Mouse (Mus musculus): ENCODE results near the gene Dennd6b. TPM values are rescaled to one million over a fixed set of nuclear protein-coding genes. Genes with fewer than 3 reads are reported as not detected.

The Dennd6b gene
- polyA plus RNA-seq, 1 experiment = 5.3 TPM

- no peak for TF ChIP-seq GATA1 (IDR thresholded peaks at IDR 0.05; ENCODE audit: low read length)
Observed at GRCm38 (mm10) chr15:89175411-89176155, 20.7 kb downstream of the Dennd6b start.

GRCm38 (mm10) chr15:89174889-89175339 is 21.4 kb downstream of the Dennd6b start:
- no peak for TF ChIP-seq GATA1 (IDR thresholded peaks at IDR 0.05; ENCODE audit: low read length)

GRCm38 (mm10) chr15:89173906-89174214 is 22.4 kb downstream of the Dennd6b start:
- TF ChIP-seq GATA1 (IDR thresholded peaks at IDR 0.05; ENCODE audit: low read length) = no peak

GRCm38 (mm10) chr15:89173024-89173905 is 23.0 kb downstream of the Dennd6b start:
- no peak for TF ChIP-seq GATA1 (IDR thresholded peaks at IDR 0.05; ENCODE audit: low read length)

- no peak for TF ChIP-seq GATA1 (IDR thresholded peaks at IDR 0.05; ENCODE audit: low read length)
Observed at GRCm38 (mm10) chr15:89172276-89172935, 23.9 kb downstream of the Dennd6b start.

GRCm38 (mm10) chr15:89171526-89172051 is 24.7 kb downstream of the Dennd6b start:
- TF ChIP-seq GATA1 (IDR thresholded peaks at IDR 0.05; ENCODE audit: low read length) = no peak

GRCm38 (mm10) chr15:89170102-89170501 is 26.2 kb downstream of the Dennd6b start:
- TF ChIP-seq GATA1 (IDR thresholded peaks at IDR 0.05; ENCODE audit: low read length) = no peak

- TF ChIP-seq GATA1 (IDR thresholded peaks at IDR 0.05; ENCODE audit: low read length) = no peak
Observed at GRCm38 (mm10) chr15:89169431-89169830, 26.9 kb downstream of the Dennd6b start.

GRCm38 (mm10) chr15:89168922-89169321 is 27.4 kb downstream of the Dennd6b start:
- TF ChIP-seq GATA1 (IDR thresholded peaks at IDR 0.05; ENCODE audit: low read length) = no peak

GRCm38 (mm10) chr15:89165478-89165877 is 30.8 kb downstream of the Dennd6b start:
- no peak for TF ChIP-seq GATA1 (IDR thresholded peaks at IDR 0.05; ENCODE audit: low read length)

- no peak for TF ChIP-seq GATA1 (IDR thresholded peaks at IDR 0.05; ENCODE audit: low read length)
Observed at GRCm38 (mm10) chr15:89161397-89161796, 34.9 kb downstream of the Dennd6b start.

- TF ChIP-seq GATA1 (IDR thresholded peaks at IDR 0.05; ENCODE audit: low read length) = no peak
Observed at GRCm38 (mm10) chr15:89158516-89158915, 37.8 kb downstream of the Dennd6b start.

GRCm38 (mm10) chr15:89157954-89158353 is 38.3 kb downstream of the Dennd6b start:
- no peak for TF ChIP-seq GATA1 (IDR thresholded peaks at IDR 0.05; ENCODE audit: low read length)

- no peak for TF ChIP-seq GATA1 (IDR thresholded peaks at IDR 0.05; ENCODE audit: low read length)
Observed at GRCm38 (mm10) chr15:89152312-89152711, 44.0 kb downstream of the Dennd6b start.

GRCm38 (mm10) chr15:89150041-89150390 is 46.3 kb downstream of the Dennd6b start:
- TF ChIP-seq GATA1 (IDR thresholded peaks at IDR 0.05; ENCODE audit: low read length) = no peak
